Mouse (Mus musculus): Measurements from ENCODE around the gene Fbxo3.
"Not testable (repeated sequence)": the region's sequence is repeated elsewhere in the genome, so short reads cannot be mapped to it uniquely, and the experiment has no call there.

The Fbxo3 gene

GRCm38 (mm10) chr2:104096256-104096655 is 68.7 kb downstream of the Fbxo3 start:
- no peak for DNase-seq (ENCODE audit: low read depth, low spot score)

DNA sequence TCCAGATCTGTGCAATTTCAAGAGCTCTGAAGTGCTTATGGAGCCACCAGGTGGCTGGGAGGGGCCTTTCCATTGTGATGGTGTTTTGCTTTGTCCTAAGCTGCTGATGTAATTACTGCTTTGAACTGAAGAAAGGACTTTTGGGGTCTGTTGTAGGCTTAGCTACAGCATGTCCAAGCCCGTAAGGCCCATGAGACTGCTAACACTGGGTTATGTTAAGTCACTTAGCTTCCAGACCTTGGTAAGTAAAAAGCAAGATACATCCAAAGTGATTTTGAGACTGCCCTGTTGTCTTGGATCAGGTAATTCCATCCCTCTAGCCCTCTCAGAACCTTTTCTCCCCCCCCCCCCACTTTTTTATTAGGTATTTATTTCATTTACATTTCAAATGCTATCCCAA is 69.3 kb downstream of the Fbxo3 start:
- not testable (repeated sequence) for DNase-seq (ENCODE audit: low read depth, low spot score)

DNA sequence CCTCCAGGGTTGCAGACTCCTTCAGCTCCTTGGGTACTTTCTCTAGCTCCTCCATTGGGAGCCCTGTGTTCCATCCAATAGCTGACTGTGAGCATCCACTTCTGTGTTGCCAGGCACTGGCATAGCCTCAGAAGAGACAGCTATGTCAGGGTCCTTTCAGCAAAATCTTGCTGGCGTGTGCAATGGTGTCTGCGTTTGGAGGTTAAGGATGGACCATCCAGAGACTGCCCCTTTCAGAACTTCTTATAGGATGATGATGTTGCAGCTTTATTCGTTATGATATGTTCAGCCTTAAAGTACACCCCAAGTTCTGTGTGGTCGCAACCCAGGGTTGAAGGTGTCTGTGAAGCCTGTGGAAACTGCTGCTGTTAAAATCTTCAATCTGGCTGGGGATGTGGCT is 69.9 kb downstream of the Fbxo3 start:
- DNase-seq (ENCODE audit: low read depth, low spot score): not testable (repeated sequence)

- DNase-seq (ENCODE audit: low read depth, low spot score): peak; percentile 40
These were observed 71.2 kb downstream of the Fbxo3 start for GRCm38 (mm10) chr2:104098529-104099230.

DNA sequence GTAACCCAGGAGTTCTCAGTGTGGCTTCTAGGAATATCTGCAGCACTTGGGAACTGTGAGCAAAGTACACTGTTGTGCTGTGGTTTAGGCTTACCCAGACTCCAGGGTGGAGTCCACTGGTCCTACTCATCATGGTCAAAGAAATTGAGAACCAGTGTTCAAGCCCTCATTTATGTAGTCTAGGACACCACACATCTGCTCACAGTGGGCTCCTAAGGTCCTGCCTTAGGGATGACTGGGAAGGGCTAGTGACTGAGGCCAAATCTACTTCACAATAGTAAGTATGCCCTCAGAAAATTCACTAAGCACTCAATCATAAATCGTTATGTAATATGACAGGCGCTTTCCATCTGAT is 71.7 kb downstream of the Fbxo3 start:
- DNase-seq (ENCODE audit: low read depth, low spot score): no peak

DNA sequence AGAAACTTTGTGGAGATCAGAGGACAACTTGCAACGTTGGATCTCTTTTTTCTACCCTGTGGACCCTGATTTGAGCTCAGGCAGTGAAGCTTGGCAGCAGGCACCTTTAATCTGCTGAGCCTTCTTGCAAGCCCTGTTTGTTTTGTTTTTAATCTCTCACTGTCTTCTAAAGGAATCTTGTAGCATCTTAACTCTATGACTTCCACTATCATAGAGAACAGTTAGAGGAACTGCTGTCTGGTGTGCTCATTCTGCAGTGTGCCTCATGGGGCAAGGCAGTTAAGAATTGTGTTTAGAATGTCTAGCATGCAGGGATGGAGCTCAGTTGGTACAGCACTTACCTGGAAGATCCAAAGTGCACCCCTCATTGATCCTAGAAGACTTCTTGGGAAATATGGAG is 72.4 kb downstream of the Fbxo3 start:
- no peak for DNase-seq (ENCODE audit: low read depth, low spot score)

DNA sequence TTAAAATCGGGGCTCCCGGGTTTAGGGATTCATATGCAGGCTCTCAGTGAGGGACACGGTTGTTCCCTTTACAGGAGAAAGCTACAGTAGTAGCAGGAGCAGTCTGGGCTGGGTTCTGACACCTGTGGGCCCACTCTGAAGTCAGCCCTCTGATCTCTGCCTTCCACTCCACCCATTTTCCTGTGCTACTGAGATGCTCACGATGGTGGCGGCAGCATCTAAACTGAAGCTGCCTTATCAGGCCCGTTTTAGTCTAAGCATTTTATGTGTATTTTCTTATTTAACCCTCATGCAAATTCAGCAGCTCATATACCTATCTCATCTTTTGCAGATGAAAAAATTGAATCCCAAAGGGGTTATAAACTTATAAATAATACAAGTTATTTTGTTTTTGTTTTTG is 77.3 kb downstream of the Fbxo3 start:
- no peak for DNase-seq (ENCODE audit: low read depth, low spot score)

DNA sequence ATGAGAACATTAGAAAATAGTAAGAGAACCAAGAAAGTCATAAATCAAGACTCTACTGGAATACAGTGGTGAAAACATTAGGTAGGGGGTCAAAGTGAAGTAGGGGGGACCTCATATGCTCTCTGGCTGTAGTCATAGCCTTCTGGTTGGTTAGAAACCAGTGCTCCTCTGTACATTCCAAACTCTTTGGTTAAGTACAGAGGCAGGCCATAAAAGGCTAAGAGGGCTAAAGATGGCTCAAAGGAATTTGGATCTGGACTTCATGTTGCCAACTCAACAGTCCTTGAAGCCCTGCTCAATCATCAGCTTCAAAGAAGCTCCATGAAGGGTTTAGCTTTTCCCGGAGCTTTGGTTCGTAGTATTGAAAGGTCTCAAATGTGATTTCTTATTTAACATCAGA is 81.5 kb downstream of the Fbxo3 start:
- DNase-seq (ENCODE audit: low read depth, low spot score): not testable (repeated sequence)

DNA sequence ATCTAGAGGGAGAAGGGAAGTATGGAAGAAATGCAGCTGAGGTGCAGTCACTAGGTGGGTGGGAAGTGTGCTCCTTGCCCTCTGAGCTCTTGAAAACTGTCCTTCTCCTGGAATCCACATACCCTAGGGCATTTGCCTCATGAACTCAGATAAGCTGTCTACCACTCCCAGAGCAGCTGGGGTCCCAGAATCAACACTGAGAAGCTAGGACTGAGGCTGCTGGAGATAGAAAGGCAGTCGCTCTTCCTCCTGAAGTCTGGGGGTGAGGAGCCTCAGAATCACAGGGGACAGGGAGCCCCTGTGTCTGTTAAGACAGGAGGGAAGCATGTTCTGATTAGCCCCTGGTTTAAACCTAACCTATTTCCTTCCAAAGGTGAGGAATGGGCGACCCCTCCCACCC is 82.0 kb downstream of the Fbxo3 start:
- DNase-seq (ENCODE audit: low read depth, low spot score): no peak

GRCm38 (mm10) chr2:104110031-104110430 is 82.5 kb downstream of the Fbxo3 start:
- no peak for DNase-seq (ENCODE audit: low read depth, low spot score)

DNA sequence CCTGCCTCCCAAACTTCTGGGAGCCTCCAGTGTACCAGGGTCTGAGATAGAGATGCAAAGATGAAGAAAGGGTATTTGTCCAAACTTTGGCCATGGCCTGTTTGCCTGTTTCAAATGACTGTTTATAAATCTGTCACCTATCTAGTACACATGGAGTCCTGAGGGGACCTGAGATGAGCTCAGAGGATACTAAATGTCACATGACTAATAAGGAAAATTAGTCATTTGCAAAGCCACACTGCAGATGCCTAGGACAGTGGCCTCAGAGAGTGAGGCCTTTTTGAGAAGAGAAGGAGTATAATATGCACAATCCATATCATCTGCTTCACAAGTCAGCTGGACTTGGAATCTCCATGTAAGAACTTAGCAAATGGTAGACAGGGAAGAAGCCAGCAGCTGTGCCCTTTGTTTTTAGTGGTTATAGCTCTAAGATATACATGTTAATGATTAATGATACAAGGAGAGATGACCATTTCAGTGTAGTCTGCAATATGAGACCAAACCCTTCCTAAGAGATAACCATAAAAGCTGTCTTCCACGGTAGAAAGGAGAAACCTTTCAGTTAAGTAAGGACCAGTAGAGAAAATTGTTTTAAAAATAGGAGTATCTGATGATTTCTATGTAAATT is 83.8 kb downstream of the Fbxo3 start:
- not testable (repeated sequence) for DNase-seq (ENCODE audit: low read depth, low spot score)
